Mouse (Mus musculus): ENCODE data around the gene Lgals2. TPM values are rescaled to one million over a fixed set of nuclear protein-coding genes. Genes with fewer than 3 reads are reported as not detected.
"Not testable (repeated sequence)": the region's sequence is repeated elsewhere in the genome, so short reads cannot be mapped to it uniquely, and the experiment has no call there.

The Lgals2 gene
- not detected for total RNA-seq (2021)

DNA sequence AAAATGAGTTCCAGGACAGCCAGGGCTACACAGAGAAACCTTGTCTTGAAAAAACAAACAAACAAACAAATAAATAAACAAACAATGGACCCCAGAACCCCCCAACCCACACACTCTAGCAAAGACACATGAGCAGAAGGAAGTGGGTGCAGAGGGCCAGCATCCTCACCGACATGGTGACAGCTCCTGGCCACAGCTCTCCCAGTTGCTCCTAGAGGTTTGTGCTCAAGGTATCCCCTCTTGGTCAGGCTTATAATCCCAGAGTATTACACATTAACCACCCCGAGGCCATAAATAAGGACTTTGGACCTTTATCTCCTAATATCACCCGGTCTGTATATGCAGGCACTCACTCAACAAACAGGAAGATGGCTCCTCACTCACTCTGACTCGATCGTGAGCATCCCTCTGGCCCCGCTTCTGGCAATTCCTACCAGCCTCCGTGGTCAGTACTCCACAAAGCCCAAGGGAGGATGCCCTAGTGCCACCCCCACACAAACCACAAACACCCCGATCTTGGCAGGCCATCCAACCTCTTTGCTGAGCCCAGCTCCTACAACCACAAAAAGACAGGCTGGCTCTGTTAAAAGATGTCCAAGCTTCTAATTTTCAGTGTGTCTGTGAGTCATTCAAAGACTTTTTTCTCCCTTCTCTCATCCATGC, at the start of gene Lgals2:
Gene Lgals2, minus strand, starts transcription at position 227 of the 663 bp plus-strand sequence.
- DNase-seq: no peak

DNA sequence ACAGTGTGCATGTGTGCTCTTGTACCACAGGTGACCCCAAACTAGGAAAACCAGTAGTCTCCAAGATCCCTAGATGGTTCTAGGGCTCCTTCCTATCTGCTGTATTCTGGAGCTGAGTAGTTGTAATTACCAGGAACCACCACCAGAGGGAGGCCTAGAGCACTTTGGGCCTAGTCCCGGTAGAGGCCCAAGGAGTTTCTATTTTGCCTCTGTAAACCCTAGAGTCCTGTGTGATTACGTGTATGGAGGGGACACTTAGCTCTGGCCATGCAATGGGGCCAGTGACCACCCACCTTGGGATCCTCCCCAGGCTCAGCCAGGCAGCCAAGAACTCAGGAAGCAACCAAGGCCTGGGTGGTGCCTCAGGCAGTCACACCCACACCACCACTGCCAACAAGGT, 47.9 kb upstream of the Lgals2 start:
- peak; percentile 63 to 74 for DNase-seq

DNA sequence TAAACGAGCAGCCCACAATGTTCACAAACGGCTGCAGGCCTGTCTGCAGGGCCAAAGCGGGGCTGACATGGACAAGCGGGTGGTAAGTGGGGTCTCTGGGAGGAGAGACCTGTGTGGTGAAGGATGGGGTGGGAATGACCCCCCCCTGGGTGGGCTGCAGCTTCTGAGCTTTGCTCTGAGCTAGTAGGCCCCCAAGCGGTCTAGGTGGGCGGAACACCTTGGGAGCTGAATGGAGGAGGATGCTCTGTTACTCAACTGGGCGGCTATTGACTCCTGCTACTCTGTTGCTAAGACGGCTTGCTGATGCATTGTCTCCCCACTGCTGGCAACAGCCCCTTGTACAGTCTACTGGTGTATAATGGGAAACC, 46.1 kb upstream of the Lgals2 start:
- DNase-seq: no peak

DNA sequence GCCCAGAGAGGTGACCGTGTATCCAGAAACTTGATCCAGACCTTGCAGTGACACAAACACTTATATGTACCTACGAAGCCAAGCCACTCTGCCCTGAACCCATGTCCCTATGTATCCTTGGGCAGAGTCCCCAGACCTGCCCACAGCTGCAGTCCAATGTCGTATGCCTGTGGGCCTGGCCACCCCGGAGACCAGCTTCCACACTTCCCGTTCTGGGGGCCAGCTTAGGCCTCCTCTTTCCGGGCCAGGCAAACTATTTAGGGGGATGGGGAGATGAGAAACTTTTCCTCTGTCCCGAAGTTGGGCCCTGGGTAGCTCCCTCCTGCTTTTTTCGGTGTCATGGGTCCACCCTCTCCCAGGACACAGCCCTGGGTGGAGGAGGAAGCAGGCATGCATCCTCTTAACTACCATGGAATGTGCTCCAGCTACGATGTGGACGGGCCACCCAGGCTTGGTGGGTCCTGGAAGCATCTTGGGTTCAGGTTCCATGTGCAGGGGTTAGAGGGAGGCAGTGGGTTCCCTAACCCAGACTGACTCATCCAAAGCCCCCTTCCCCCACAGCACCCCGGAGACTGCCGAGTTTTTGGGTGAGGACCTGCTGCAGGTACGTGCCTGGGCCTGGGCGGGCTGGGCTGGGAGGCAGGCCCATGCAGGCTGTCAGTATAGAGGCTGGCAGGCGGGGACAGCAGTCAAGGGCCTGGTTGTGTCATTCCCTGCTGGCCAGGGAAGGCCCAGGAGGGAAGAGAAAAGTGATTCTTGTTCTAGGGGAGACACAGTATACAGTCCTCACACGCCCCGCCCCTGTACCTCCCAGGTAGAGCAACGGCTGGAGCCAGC, 45.5 kb upstream of the Lgals2 start:
- DNase-seq: no peak

DNA sequence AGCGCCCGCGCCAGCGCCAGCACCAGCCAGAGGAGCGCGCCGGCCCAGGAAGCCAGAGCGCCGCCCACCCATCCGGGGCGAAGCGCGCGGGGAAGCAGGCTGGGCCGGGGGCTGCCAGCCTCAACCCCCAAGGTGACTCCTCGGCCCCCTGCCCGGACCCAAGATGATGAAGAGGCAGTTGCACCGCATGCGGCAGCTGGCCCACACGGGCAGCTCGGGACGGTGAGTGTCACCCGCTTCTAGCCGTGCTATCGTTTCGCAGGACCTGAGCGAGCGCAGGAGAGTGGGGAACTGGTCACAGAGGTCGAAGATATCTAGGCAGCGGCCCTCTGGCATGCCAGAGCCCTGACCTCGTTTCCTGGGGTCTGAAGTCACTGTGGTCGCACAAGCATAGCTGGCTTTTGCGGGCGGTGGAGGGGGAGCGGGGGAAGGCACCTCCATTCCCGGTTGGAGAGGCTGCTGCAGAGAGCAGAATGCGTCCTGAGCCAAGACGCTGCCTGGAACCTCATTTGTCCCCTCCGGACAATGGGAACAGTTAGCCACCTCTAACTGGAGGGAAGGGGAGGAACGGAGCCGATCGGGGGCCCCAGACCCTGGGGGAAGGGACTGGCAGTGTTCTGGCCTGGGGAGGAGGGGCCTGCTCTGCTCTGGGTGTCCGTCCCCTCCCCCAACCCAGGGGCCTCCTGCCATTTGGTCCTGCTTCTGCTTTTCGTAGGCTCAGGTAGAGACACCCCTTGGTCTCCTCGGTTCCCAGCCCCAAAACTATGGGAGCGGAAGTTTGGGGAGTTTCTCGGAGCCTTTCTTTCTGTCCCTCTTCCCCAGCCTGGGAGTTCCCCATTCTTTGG, 44.6 kb upstream of the Lgals2 start, which contains the start of gene Sh3bp1:
Gene Sh3bp1, plus strand, starts transcription at position 29 of the 845 bp plus-strand sequence.
- DNase-seq: peak; percentile 51 to 53

DNA sequence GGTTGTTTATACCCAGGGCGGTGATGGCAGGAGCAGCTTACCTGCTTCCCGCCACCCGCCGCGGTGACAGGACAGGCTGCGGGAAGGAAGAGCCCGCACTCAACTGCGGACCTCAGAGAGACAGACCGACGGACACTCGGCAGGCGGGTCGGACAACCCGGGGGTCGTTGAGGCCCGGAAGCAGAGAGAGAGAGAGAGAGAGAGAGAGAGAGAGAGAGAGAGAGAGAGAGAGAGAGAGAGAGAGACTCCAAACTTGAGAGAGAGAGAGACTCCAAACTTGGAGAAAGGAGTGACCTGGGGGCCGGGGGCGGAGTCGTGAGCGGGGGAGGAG, 44.0 kb upstream of the Lgals2 start, which contains the start of gene Gm49510:
Gene Gm49510, plus strand, starts transcription at position 259 of the 331 bp plus-strand sequence.
- DNase-seq: no peak

DNA sequence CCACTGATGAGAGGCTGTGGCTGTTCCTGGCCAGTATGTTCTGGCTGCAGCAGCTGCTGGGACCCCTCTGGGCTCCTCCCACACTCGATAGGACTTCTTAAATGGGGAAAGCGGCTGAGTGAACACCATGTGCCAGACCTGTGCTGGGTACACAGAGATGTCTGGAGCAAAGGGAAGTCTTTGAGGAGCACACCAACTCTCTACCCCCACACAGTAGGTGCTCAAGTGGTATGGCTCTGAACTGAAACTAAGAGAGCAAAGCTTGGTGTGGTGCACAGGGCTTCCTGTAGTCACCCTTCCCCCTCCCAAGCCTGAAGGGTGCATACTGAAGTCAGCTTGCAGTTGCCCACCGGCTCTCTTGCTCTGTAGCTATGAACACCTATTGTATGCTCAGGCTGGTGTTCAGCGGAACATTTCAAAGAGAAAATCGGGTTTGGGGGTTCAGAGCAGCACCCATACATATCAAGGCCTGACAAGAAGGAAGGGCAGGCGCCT, 43.2 kb upstream of the Lgals2 start:
- DNase-seq: no peak

DNA sequence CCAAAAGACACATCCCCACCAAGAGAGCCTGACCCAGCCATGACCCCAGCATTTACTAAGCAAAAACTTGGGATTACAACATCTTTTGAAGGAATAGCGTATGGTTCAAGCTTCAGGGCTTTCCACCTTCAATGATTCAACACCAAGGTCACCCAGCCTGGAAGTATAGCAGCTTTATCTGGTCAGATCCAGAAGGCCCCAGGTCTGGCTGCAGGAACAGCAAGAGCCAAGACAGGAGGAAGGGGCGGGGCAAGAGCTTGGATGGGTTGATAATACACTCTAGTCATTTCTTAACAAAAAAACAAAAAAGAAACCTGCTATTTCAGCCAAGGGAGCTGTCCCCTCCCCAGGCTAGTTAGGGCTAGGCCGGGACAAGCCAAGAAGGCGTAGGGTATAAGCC, 42.2 kb upstream of the Lgals2 start:
- DNase-seq: no peak

DNA sequence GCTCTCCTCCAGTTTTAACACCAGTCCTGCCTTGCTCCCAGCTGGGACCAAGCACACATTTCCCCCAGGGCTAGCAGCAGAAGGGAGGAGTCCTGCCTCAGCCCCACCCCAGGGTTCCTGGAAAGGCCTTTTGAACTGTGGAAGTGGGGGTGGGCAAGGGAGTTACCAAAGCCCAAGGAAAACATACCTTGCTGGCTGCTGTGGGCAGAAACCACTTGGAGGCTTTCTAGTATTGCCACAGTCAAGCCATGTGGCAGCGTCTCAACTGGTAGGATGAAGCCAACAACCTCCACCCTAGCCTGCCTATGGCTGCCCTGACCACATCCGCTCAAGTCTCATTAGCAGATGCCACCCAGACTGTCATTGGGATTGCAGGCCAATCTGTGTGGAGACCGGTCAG, 40.8 kb upstream of the Lgals2 start:
- no peak for DNase-seq

DNA sequence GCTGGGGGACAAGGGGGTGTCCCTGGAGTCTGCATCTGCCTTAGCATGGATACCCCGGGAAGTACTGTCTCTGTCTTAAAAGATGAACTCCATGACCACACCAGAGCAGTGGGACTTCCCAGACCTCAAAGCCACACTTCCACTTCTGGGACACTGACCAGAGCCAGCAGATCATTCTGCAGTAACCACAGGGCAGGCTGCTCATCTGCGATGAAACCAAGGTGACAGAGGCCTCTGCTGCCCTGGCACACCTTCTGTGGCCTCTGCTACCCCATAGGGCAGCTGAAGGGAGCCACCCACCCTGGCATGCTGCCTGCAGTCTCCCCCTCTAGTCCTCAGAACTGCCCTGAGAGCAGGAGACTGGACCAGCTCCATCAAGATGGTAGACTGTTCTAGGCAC, 40.4 kb upstream of the Lgals2 start:
- DNase-seq: no peak

DNA sequence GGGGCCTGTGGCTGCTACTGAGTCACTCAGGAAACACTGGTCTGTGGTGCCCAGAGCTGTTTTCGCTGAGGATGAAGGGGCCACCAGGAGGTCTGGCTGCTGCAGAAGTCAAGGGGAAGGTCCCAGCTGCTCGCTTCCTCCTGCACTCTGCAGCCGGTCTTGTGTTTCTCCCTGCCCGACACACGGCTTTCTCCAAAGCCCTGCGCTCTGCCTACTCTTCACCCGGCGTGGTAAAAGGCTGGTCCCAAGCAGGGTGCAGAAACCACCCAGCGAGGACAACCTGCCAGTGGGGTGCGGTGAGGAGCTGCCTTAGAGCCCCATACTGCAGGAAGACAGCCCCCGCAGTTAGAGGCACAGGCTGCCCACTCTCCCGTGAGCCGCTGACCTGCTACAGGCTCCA, 39.4 kb upstream of the Lgals2 start:
- DNase-seq: no peak

DNA sequence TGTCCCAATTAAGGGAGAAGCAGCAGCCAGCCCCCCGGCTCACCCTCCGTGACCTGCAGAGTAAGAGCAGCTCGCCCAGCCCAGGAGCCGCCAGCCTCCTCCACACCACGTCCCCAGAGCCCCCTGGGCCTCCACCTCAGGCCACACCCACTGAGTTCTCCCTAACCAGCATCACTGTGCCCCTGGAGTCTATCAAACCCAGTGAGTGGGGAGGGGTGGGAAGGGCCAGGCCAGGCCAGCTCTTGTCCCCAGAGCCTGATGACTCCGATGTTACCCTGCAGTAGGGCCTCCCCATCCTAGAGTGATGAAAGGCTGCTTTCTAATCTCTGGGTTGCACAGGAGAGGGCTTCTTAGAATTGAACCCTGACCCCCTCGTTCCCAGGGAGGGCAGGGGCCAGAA, 37.1 kb upstream of the Lgals2 start:
- DNase-seq: no peak

DNA sequence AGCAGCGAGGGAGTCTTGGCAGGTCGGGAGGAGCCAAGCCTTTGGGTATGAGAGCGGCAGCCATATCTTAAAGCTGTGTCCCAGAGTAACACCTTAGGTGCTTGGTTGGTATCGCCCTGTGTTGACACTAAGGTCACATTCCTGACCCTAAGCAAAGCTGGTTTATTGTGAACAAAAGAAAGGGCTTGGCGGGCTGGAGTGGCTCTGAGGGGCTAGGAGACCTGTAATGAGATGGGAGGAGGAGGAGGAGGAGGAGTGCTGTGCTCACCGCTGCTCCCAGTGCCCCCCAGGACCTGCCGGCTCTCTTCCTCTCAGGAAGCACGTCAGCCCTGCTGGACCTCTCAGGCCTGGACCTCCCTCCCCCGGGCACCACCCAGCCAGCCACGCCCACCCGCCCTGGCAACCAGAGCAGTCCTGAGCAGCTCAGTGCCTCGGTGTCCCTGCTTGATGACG, 34.1 kb upstream of the Lgals2 start:
- DNase-seq: no peak

DNA sequence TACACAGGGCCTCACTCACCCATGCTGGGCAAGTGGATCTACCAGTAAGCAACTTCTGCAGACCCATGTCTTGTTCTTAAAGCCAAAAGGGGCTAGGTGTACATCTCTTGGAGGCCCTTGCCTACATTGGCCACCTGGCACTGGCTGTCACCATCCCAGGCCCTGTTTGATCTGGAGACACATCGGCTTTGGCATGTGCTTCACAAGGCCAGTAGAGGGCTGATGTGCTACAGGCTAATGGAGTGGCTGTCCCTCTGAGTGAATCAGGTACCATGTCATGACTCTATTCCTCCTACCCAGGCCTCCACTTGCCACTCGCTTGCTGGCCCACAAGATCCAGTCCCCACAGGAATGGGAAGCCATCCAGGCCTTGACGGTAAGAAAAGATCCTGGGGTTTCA, 26.5 kb upstream of the Lgals2 start:
- DNase-seq: no peak

DNA sequence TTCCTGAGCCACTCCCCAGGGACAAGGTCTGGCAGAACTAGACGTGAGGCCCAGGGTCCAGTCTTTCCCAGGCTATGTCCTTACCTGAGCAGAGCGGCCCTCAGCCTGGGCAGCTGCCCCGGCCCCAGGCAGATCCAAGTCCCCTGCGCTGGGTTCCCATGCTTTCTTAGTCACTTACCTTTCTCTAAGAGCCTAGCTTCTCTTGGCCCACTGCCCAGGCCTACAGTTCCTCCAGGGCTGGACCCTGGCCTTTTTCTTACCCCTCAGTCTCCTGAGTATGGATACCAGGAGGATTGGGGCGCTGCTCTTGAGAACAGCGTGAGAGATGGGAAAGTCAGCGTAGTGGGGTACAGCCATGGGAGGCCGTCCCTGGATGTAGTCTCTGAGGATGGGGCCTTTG, 25.1 kb upstream of the Lgals2 start:
- DNase-seq: no peak

DNA sequence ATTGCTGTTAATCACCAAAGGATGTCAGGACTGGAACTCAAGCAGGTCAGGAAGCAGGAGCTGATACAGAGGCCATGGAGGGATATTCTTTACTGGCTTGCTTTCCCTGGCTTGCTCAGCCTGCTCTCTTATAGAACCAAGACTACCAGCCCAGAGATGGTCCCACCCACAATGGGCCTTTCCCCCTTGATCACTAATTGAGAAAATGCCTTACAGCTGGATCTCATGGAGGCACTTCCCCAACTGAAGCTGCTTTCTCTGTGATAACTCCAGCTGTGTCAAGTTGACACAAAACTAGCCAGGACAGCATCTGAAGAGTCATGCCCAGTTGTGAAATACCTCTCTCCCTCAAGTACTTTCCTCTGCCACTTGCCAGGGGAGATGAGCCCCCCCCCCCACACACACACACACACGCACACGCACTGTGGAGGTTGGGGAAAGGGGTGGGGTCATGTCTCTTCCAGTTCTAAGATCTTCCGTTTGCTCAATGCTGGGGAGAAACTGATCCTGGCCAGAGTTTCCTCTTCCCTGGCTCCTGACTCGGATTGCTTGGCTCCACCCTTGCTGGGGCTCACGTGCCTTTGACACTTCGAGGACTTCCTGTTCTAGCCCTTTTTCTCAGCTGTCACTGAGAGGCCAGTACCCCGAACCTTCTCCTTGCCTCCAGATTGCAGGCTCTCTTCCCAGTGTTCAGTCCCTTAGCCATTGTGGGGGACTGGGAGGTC, 23.6 kb upstream of the Lgals2 start:
- DNase-seq: not testable (repeated sequence)

DNA sequence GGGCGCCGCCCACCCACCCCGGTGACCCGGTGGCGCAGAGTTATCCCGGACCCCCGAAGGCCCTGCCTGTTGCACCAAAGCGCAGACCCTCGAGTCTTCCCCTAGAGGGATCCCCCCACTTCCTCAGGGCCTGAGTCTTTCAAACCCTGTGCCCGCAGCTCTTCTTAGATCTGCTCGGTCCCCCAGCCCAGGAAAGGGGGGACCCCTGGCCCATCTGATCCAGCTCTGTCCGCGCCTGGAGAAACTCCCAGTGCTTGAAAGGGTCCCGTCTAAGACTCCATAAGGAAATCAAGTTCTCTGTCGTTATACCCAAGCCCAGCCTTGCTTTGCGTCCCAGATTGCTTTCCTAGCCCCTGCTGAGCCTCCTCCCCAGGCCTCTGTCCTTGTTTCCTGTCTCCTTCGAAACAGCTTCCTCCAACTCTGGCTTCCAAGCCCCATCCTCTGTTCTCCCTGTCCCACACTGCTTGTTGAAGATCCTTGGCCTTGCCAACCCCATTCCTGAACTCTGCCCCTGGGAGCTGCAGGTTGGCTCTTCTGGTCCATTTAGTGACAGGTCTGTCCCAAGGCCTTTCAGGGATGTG, 22.6 kb upstream of the Lgals2 start:
- peak in 1 of 2 experiments; percentile 31 for DNase-seq

DNA sequence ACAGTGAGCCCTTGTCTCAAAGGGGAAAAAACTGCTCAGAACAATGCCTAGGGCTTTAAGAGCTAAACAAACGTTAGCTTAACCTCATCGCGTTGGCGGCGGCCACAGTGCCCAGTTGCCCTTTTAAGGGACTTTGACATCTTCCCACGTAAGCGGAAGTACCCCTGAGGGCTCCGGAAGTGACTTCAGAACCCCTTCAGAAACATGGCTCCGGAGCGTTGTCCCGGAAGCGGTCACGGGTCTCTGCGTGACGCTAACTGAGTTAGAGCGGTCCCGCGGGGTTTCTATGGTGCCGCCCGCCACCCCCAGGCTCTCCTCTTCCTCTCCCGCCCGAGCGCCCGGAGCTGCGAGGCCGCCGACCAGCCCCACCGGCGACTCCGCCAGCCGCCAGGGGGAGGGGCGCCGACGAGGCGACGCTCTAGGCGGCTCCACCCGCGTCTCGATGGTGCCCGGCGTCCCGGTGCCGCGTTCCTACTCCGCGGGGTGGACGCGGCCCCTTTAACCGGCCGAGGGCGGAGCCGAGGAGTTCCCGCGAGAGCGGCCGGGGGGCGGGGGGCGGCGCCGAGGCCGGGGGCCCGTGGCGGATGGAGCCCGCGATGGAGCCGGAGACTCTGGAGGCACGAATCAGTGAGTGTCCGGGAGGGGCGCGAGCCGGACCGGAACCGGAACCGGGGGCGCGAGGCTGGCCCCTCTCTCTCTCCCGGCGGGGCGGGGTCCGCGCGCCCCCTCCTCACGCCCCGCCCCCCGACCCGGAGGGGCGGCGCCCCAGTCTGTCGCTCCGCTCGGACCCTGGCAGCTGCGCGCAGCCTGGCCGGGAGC, 21.9 kb upstream of the Lgals2 start, which contains the start of gene Gga1:
Gene Gga1, plus strand, starts transcription at position 200 of the 819 bp plus-strand sequence.
- peak; percentile 95 for DNase-seq

DNA sequence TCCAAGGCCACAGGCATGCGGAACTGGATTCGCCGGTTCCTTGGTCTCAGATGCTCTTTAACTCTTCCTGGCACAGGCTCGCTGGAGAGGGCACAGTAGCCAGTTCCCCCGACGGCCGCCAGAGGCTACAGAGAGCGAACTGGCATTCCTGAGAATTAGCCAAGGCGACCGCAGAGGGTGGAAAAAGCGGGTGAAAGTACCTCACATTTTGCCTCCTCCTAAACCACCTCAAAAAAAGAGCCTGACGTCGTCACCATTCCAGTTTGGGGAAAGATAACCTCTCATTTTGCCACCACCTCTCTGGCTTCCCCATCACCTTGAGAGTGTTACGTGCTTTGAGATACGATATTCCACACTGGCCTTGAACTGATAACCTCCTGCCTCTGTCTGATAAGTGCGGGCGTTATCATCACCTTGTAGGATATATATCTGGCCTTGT, 20.9 kb upstream of the Lgals2 start:
- DNase-seq: peak; percentile 62 to 67

DNA sequence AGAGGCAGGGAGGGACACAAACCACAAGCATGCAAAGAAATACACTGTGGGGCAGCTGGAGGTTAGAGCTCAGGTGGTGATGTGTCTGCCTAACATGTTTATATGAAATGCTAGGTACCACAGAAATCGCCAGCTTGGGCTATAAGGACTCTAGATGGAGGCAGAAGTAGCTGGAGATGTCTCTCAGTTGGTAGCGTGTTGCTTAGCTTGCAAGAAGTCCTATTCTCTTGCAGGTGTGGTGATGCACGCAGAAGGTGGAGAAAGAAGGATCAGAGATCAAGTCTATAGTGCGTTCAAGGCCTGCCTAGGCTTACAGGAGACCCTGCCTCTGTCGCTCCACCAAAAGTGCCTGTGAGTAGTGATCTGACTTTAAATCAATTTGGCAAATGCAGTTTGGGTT, 20.2 kb upstream of the Lgals2 start:
- DNase-seq: no peak

DNA sequence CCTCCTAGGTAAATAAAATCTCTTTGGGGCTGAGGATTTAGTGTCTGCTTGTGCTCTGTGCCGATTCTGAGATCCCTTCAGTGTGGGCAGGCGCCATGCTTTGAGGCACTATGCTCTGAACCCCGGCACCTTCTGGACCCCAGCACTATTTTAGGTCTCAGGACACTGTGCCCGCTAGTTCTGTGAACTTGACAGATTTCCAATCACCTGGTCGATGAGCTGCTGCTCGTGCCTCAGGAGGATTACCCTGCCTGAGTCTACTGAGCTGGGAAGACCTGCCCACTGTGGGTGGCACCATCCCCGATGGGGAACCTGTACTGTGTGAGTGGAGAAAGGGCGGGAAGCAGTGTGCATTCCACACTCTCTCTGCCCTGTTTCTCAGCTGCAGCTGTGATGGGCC, 19.7 kb upstream of the Lgals2 start:
- no peak for DNase-seq

All from layer of hippocampus, postnatal 36 days (tissue).